In genomic region chr5:63748299-63748698, GRCm38 (mm10) we compare ENCODE assay signal across 19 mouse cellular contexts.
DNase-seq lines count a peak whose midpoint lies in the region; ATAC-seq and TF ChIP-seq lines count a peak whose summit lies in the region.
"Had no signal": no experiment of that assay in that cellular context is flagged by ENCODE, and none has a peak within 500 bp of the region (broad histone marks: within the 10 kb centered on the region; RNA-seq: fewer than 3 reads in every experiment).

No protein-coding gene starts in this region.

- ATAC-seq in forebrain, embryonic 13.5 days: peak; percentile 62; the same call in 1 of the 2 replicates
- no peak for ATAC-seq in forebrain, postnatal 0 days
- ATAC-seq in midbrain, embryonic 12.5 days (ENCODE audit: low FRiP score, low read depth): 0 out of 2 replicates have a peak, but pooled peaks have one; percentile 27
- ATAC-seq in midbrain, embryonic 13.5 days: no peak
- ATAC-seq in forebrain, embryonic 15.5 days (replicated peaks): 0 out of 2 replicates have a peak, but pooled peaks have one; percentile 48
- ATAC-seq: activated CD4-positive, CD25-positive, alpha-beta regulatory T cell, adult 4 months; hindbrain, postnatal 0 days; Patski had no signal

- WGBS in forebrain, embryonic 13.5 days: 67% methylated on average over 2 of the region's 2 CpGs
- 49% methylated on average over 2 of the region's 2 CpGs for WGBS in forebrain, postnatal 0 days
- 81% methylated on average over 2 of the region's 2 CpGs for WGBS in midbrain, embryonic 12.5 days
- 75% methylated on average over 2 of the region's 2 CpGs for WGBS in midbrain, embryonic 13.5 days
- 59% methylated on average over 2 of the region's 2 CpGs for WGBS in forebrain, embryonic 15.5 days

- H3K27me3 ChIP-seq in forebrain, embryonic 13.5 days: no peaks in the 10 kb centered on the region
- H3K27me3 ChIP-seq in forebrain, postnatal 0 days (ENCODE audit: insufficient read depth, low read length): no peaks in the 10 kb centered on the region
- H3K27me3 ChIP-seq in midbrain, embryonic 12.5 days: no peaks in the 10 kb centered on the region
- H3K27me3 ChIP-seq in midbrain, embryonic 13.5 days: no peaks in the 10 kb centered on the region
- H3K27me3 ChIP-seq in forebrain, embryonic 15.5 days: no peaks in the 10 kb centered on the region
- H3K27me3 ChIP-seq: CH12.LX; heart, embryonic 15.5 days had no signal

- no peaks in the 10 kb centered on the region for H3K4me1 ChIP-seq in forebrain, embryonic 13.5 days
- H3K4me1 ChIP-seq in forebrain, postnatal 0 days (ENCODE audit: insufficient read depth): no peaks in the 10 kb centered on the region
- no peaks in the 10 kb centered on the region for H3K4me1 ChIP-seq in midbrain, embryonic 12.5 days
- H3K4me1 ChIP-seq in midbrain, embryonic 13.5 days (replicated peaks): peaks cover 7% of the 10 kb centered on the region; the same call in 1 of the 2 replicates
- no peaks in the 10 kb centered on the region for H3K4me1 ChIP-seq in forebrain, embryonic 15.5 days
- H3K4me1 ChIP-seq: embryonic facial prominence, embryonic 10.5 days; heart, embryonic 15.5 days had no signal

- no peak overlapping the region for H3K4me2 ChIP-seq in forebrain, embryonic 13.5 days
- H3K4me2 ChIP-seq in forebrain, postnatal 0 days (ENCODE audit: low read depth): no peak overlapping the region
- H3K4me2 ChIP-seq in midbrain, embryonic 12.5 days (replicated peaks): no peak overlapping the region
- H3K4me2 ChIP-seq in midbrain, embryonic 13.5 days (replicated peaks): no peak overlapping the region
- no peak overlapping the region for H3K4me2 ChIP-seq in forebrain, embryonic 15.5 days (replicated peaks)
- H3K4me2 ChIP-seq: heart, embryonic 11.5 days; heart, embryonic 15.5 days had no signal

- H3K36me3 ChIP-seq in forebrain, embryonic 13.5 days (ENCODE audit: poor library complexity, severe bottlenecking): no peaks in the 10 kb centered on the region
- no peaks in the 10 kb centered on the region for H3K36me3 ChIP-seq in forebrain, postnatal 0 days (ENCODE audit: insufficient read depth)
- H3K36me3 ChIP-seq in midbrain, embryonic 12.5 days: no peaks in the 10 kb centered on the region
- no peaks in the 10 kb centered on the region for H3K36me3 ChIP-seq in midbrain, embryonic 13.5 days
- no peaks in the 10 kb centered on the region for H3K36me3 ChIP-seq in forebrain, embryonic 15.5 days
- H3K36me3 ChIP-seq: embryonic facial prominence, embryonic 10.5 days; heart, embryonic 15.5 days had no signal

- no peak overlapping the region for H3K27ac ChIP-seq in forebrain, embryonic 13.5 days
- H3K27ac ChIP-seq in forebrain, postnatal 0 days (ENCODE audit: low read depth, low read length): no peak overlapping the region
- H3K27ac ChIP-seq in midbrain, embryonic 12.5 days (replicated peaks): no peak overlapping the region
- H3K27ac ChIP-seq in midbrain, embryonic 13.5 days: no peak overlapping the region
- no peak overlapping the region for H3K27ac ChIP-seq in forebrain, embryonic 15.5 days (replicated peaks)
- H3K27ac ChIP-seq: embryonic facial prominence, embryonic 10.5 days; heart, adult 2 months; heart, embryonic 15.5 days; hindbrain, postnatal 0 days had no signal

- H3K9ac ChIP-seq in forebrain, embryonic 13.5 days: no peak overlapping the region
- H3K9ac ChIP-seq in forebrain, postnatal 0 days: no peak overlapping the region
- H3K9ac ChIP-seq in midbrain, embryonic 12.5 days (replicated peaks): no peak overlapping the region
- no peak overlapping the region for H3K9ac ChIP-seq in midbrain, embryonic 13.5 days (replicated peaks)
- H3K9ac ChIP-seq in forebrain, embryonic 15.5 days (replicated peaks): no peak overlapping the region
- H3K9ac ChIP-seq: heart, embryonic 15.5 days had no signal

- H3K9me3 ChIP-seq in forebrain, embryonic 13.5 days (replicated peaks): no peaks in the 10 kb centered on the region
- H3K9me3 ChIP-seq in forebrain, postnatal 0 days (ENCODE audit: low read length): no peaks in the 10 kb centered on the region
- H3K9me3 ChIP-seq in midbrain, embryonic 12.5 days: no peaks in the 10 kb centered on the region
- no peaks in the 10 kb centered on the region for H3K9me3 ChIP-seq in midbrain, embryonic 13.5 days
- H3K9me3 ChIP-seq in forebrain, embryonic 15.5 days: no peaks in the 10 kb centered on the region
- H3K9me3 ChIP-seq: embryonic facial prominence, embryonic 10.5 days; heart, embryonic 15.5 days had no signal

- DNase-seq in forebrain, postnatal 0 days: no peak
- peak; percentile 36 for DNase-seq in brain, embryonic 14.5 days (ENCODE audit: low read depth)
- DNase-seq: adrenal gland, postnatal 14 days; cerebellum, adult 2 months; cerebellum, postnatal 10 days; gastrocnemius, postnatal 14 days; heart, adult 2 months; heart, postnatal 14 days had no signal

- H3K4me3 ChIP-seq in forebrain, embryonic 13.5 days: no peak overlapping the region
- no peak overlapping the region for H3K4me3 ChIP-seq in forebrain, postnatal 0 days (ENCODE audit: low read depth, low read length)
- H3K4me3 ChIP-seq in midbrain, embryonic 12.5 days: no peak overlapping the region
- H3K4me3 ChIP-seq in midbrain, embryonic 13.5 days (replicated peaks): no peak overlapping the region
- no peak overlapping the region for H3K4me3 ChIP-seq in forebrain, embryonic 15.5 days
- H3K4me3 ChIP-seq: embryonic facial prominence, embryonic 10.5 days; heart, adult 2 months; heart, embryonic 15.5 days had no signal

- no peak for TF ChIP-seq CTCF in forebrain, postnatal 0 days (IDR thresholded peaks at IDR 0.05; ENCODE audit: low read depth)
- no peak for TF ChIP-seq CTCF in brain, embryonic 14.5 days (IDR thresholded peaks at IDR 0.05; ENCODE audit: borderline replicate concordance, extremely low read depth, insufficient read depth, insufficient read length)

- no peak for TF ChIP-seq POLR2A in brain, embryonic 14.5 days (IDR thresholded peaks at IDR 0.05; ENCODE audit: borderline replicate concordance, extremely low read depth, insufficient read depth, insufficient read length, poor library complexity, severe bottlenecking)

Comparison
In these comparisons a context has a peak if more than half of its experiments do, and no peak if none do; other contexts are left out.
1. ATAC-seq: peak in forebrain, embryonic 13.5 days (single experiment), midbrain, embryonic 12.5 days (single experiment) and forebrain, embryonic 15.5 days (single experiment); none in forebrain, postnatal 0 days (single experiment) and midbrain, embryonic 13.5 days (single experiment).